Mouse (Mus musculus) lung, postnatal 0 days (tissue): ENCODE measurements around the gene Mesp1. TPM values are rescaled to one million over a fixed set of nuclear protein-coding genes. Genes with fewer than 3 reads are reported as not detected.
"Not testable (repeated sequence)": the region's sequence is repeated elsewhere in the genome, so short reads cannot be mapped to it uniquely, and the experiment has no call there.

Experiments
- ATAC-seq: fragments of 200-750 bp; cut with Nextera tagmentation; 2 replicates; pipeline ENCODE4 v1.8.0; 2017; ENCODE audit warnings: moderate library complexity
- DNase-seq: peaks from one replicate; pipeline ENCODE4 v3.0.0-alpha.2; 2016; ENCODE audit warnings: low spot score
- H3K27ac ChIP-seq: fragments of 300-500 bp; sonication (generic); 2 replicates; pipeline ENCODE4 v1.5.1; 2014; ENCODE audit warnings: antibody characterized with exemption, mild to moderate bottlenecking, low read length, mixed read lengths
- H3K27me3 ChIP-seq: fragments of 300-500 bp; sonication (generic); replicated peaks from 2 replicates; pipeline ENCODE4 v1.6.1; 2014; ENCODE audit warnings: low read length, mixed read lengths; ENCODE audit not compliant: insufficient read depth
- H3K36me3 ChIP-seq: fragments of 300-500 bp; sonication (generic); 2 replicates; pipeline ENCODE4 v1.6.1; 2014; ENCODE audit warnings: low read length, mixed read lengths; ENCODE audit not compliant: insufficient read depth
- H3K4me1 ChIP-seq: fragments of 300-500 bp; sonication (generic); 2 replicates; pipeline ENCODE4 v1.6.1; 2014; ENCODE audit warnings: antibody characterized with exemption, low read depth, low read length, mixed read lengths; ENCODE audit not compliant: insufficient read depth
- H3K4me2 ChIP-seq: fragments of 300-500 bp; sonication (generic); replicated peaks from 2 replicates; pipeline ENCODE4 v1.6.1; 2014; ENCODE audit warnings: low read depth, mild to moderate bottlenecking, low read length, moderate library complexity, mixed read lengths
- H3K4me3 ChIP-seq: fragments of 300-500 bp; sonication (generic); 2 replicates; pipeline ENCODE4 v1.5.1; 2014; ENCODE audit warnings: low read depth, low read length
- H3K9ac ChIP-seq: fragments of 300-500 bp; sonication (generic); replicated peaks from 2 replicates; pipeline ENCODE4 v1.6.1; 2014; ENCODE audit warnings: low read depth, mild to moderate bottlenecking
- H3K9me3 ChIP-seq: fragments of 300-500 bp; sonication (generic); 2 replicates; pipeline ENCODE4 v1.6.1; 2016; ENCODE audit warnings: low read length, mixed read lengths
- CTCF ChIP-seq: IDR thresholded peaks from 2 replicates; pipeline ENCODE4 v1.5.1; 2016; ENCODE audit warnings: antibody characterized with exemption, mild to moderate bottlenecking
- EP300 ChIP-seq: IDR thresholded peaks from 2 replicates; pipeline ENCODE4 v1.6.1; 2016; ENCODE audit warnings: antibody characterized with exemption, mild to moderate bottlenecking, control low read depth
- WGBS: fragments of 180-500 bp; shearing (Covaris S2); extraction: QIAGEN DNeasy Blood & Tissue Kit; methylation state at CpG from one replicate; pipeline ENCODE4 v1.1.7; 2014; 5-methylcytosine and 5-hydroxymethylcytosine counted together
- polyA plus RNA-seq: library from polyadenylated mRNA; unstranded; fragments of >200 nt; fragmentation: Nextera tagmentation; extraction: Ambion mirVana; gene quantifications from 2 replicates; pipeline ENCODE4 v1.2.1, GENCODE M21; 2015

The Mesp1 gene
- polyA plus RNA-seq, 1 experiment from 2014 or later, result 0.21 TPM

- Histone ChIP-seq H3K4me2 (no peak overlapping the region), H3K36me3 (no peaks in the 10 kb centered on the region), H3K9me3 (no peaks in the 10 kb centered on the region), H3K4me1 (no peaks in the 10 kb centered on the region), H3K27ac (no peak overlapping the region), H3K9ac (no peak overlapping the region), H3K27me3 (no peaks in the 10 kb centered on the region), H3K4me3 (no peak overlapping the region)
- no peak for ATAC-seq
- TF ChIP-seq EP300 (no peak), CTCF (no peak)
- WGBS, result 69% methylated on average over 6 of the region's 6 CpGs
- no peak for DNase-seq
Observed at GRCm38 (mm10) chr7:79799506-79799905, 5.9 kb upstream of the Mesp1 start.

GRCm38 (mm10) chr7:79799048-79799447 lies 5.5 kb upstream of the Mesp1 start:
- Histone ChIP-seq H3K9ac (no peak overlapping the region), H3K4me3 (no peak overlapping the region), H3K27ac (no peak overlapping the region), H3K27me3 (peaks cover 1% of the 10 kb centered on the region; the same call in 1 of the 2 replicates), H3K4me2 (no peak overlapping the region), H3K4me1 (no peaks in the 10 kb centered on the region), H3K36me3 (no peaks in the 10 kb centered on the region), H3K9me3 (no peaks in the 10 kb centered on the region)
- 1% methylated on average over 8 of the region's 8 CpGs for WGBS
- no peak for ATAC-seq
- DNase-seq, result peak; percentile 81
- no peak for TF ChIP-seq EP300
- peak; percentile 88 for TF ChIP-seq CTCF

GRCm38 (mm10) chr7:79798606-79799005 lies 5.0 kb upstream of the Mesp1 start:
- Histone ChIP-seq H3K4me2 (no peak overlapping the region), H3K9me3 (no peaks in the 10 kb centered on the region), H3K27me3 (peaks cover 6% of the 10 kb centered on the region; the same call in 1 of the 2 replicates), H3K4me1 (no peaks in the 10 kb centered on the region), H3K4me3 (no peak overlapping the region), H3K27ac (no peak overlapping the region), H3K9ac (no peak overlapping the region), H3K36me3 (no peaks in the 10 kb centered on the region)
- ATAC-seq, result no peak
- DNase-seq, result no peak
- 31% methylated on average over 5 of the region's 5 CpGs for WGBS
- TF ChIP-seq CTCF, result no peak
- TF ChIP-seq EP300, result no peak

- TF ChIP-seq CTCF, result peak; percentile 70
- no peak for TF ChIP-seq EP300
- Histone ChIP-seq H3K36me3 (no peaks in the 10 kb centered on the region), H3K4me1 (no peaks in the 10 kb centered on the region), H3K27ac (no peak overlapping the region), H3K4me2 (peak overlapping the region; percentile 53), H3K4me3 (peak overlapping the region; percentile 33), H3K9me3 (no peaks in the 10 kb centered on the region), H3K9ac (no peak overlapping the region), H3K27me3 (peaks cover 34% of the 10 kb centered on the region)
- ATAC-seq, result peak; percentile 47
- peak; percentile 32 for DNase-seq
- 1% methylated on average over 75 of the region's 80 CpGs for WGBS
Observed at GRCm38 (mm10) chr7:79792635-79793421, 760 bp downstream of the Mesp1 start.

- DNase-seq, H3K27ac ChIP-seq, H3K9me3 ChIP-seq, H3K4me3 ChIP-seq, ATAC-seq, H3K9ac ChIP-seq, H3K4me2 ChIP-seq, H3K36me3 ChIP-seq, H3K4me1 ChIP-seq: not testable (repeated sequence)
- H3K27me3 ChIP-seq, result peaks cover 34% of the 10 kb centered on the region
- 46% methylated on average over 2 of the region's 2 CpGs for WGBS
Observed at GRCm38 (mm10) chr7:79789812-79790211, 3.8 kb downstream of the Mesp1 start.

- peak; percentile 41 for ATAC-seq
- no peaks in the 10 kb centered on the region for H3K9me3 ChIP-seq
- H3K9ac ChIP-seq, result no peak overlapping the region
- H3K27me3 ChIP-seq, result peaks cover 7% of the 10 kb centered on the region; the same call in 1 of the 2 replicates
- 22% methylated on average over 6 of the region's 6 CpGs for WGBS
- no peaks in the 10 kb centered on the region for H3K36me3 ChIP-seq
- no peak overlapping the region for H3K4me2 ChIP-seq
- DNase-seq, result peak; percentile 80
- no peak overlapping the region for H3K27ac ChIP-seq
- H3K4me1 ChIP-seq, result no peaks in the 10 kb centered on the region
- TF ChIP-seq EP300 (no peak), CTCF (peak; percentile 83)
- H3K4me3 ChIP-seq, result no peak overlapping the region
Observed at GRCm38 (mm10) chr7:79786295-79786694, 7.3 kb downstream of the Mesp1 start.
